Mouse (Mus musculus): ENCODE data around the gene Bcl6. TPM values are rescaled to one million over a fixed set of nuclear protein-coding genes. Genes with fewer than 3 reads are reported as not detected.

Gene Bcl6
- polyA plus RNA-seq, 1 experiment from 2014 or later: 0.02 TPM

DNA sequence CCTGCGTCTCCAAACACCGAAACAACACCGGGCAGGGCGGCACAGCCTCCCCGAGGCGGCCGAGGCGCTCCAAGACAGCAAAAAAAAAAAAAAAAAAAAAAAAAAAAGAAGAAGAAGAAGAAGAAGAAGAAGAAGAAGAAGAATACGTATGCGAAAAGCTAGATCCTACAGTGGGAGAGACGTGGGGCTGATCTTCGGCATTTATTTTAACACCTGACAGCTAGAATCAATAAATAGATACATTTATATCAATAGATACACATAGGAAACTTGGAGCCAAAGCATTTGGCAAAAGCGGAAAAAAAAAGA lies 541 bp downstream of the Bcl6 start:
- no peak for DNase-seq (ENCODE audit: low spot score)
- Histone ChIP-seq H3K27me3 (ENCODE audit: low read depth, poor library complexity, severe bottlenecking) (peaks cover 58% of the 10 kb centered on the region), H3K36me3 (no peaks in the 10 kb centered on the region), H3K9me3 (replicated peaks) (no peaks in the 10 kb centered on the region), H3K27ac (replicated peaks) (peak overlapping the region; percentile 98), H3K4me1 (peaks cover 58% of the 10 kb centered on the region), H3K4me3 (peak overlapping the region; percentile 80)
- 0% methylated on average over 13 of the region's 13 CpGs for WGBS

DNA sequence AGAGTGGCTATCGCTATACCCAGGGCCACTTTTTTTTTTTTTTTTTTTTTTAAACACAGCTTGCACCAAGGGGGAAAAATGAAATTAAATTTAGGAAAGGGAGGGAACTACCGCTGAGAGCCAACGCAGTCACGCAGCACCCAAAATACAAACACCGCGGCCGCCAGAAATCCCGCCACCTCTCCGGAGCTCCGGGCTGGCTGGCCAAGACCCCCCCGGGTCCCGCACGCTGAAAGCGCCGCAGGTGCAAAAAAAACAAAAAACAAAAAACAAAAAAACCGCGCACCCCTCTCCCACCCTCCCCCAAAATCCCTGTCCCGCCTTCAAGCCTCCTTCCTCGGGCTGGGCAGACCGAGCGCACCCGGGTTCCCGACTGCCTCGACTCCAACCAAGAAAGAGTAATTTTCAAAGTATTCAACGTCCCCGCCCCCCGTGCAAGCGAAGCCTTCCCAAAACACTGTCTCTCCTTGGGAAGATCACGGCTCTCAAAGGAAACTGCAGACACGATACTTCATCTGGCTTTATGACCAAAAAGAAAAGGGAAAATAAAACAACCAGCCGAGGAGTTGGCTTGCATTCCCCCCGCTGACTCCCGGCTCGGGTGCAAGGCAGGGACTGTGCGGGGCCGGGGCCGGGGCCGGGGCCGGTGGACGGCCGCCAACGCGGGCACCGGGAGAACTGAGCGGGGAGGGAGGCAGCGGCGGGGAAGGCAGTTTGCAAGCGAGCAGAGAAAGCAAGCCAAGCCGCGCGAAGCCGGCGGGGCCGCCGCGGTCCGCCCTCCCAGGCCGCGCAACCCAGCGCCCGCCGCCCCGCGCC lies 1.1 kb downstream of the Bcl6 start:
- H3K4me3 ChIP-seq: peak overlapping the region; percentile 80
- H3K36me3 ChIP-seq: no peaks in the 10 kb centered on the region
- no peaks in the 10 kb centered on the region for H3K9me3 ChIP-seq (replicated peaks)
- DNase-seq (ENCODE audit: low spot score): peak; percentile 72
- WGBS: under 1% methylated on average over 56 of the region's 64 CpGs
- peaks cover 62% of the 10 kb centered on the region for H3K27me3 ChIP-seq (ENCODE audit: low read depth, poor library complexity, severe bottlenecking)
- H3K4me1 ChIP-seq: peaks cover 63% of the 10 kb centered on the region
- H3K27ac ChIP-seq (replicated peaks): peak overlapping the region; percentile 98

DNA sequence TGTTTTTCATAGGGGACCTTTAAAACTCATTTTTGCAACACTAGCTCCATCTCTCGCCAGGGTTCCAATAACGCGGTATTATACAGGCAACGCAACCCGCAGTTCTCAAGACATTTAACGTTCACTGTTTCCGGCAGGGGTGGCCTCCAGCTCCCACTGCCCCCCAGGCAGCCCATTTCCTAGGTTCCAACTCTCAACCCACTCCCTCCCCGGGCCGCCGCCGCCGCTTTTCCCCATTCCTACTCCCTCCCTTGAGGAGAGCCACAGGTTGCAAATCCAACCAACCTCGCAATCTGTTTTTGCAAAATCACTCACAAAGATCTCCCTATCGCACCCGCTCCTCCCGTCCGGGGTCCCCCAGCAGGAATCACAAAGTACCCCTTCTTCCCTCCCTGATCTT lies 1.8 kb downstream of the Bcl6 start:
- DNase-seq (ENCODE audit: low spot score): peak; percentile 48
- Histone ChIP-seq H3K27ac (replicated peaks) (no peak overlapping the region), H3K9me3 (replicated peaks) (no peaks in the 10 kb centered on the region), H3K27me3 (ENCODE audit: low read depth, poor library complexity, severe bottlenecking) (peaks cover 64% of the 10 kb centered on the region), H3K4me1 (peaks cover 68% of the 10 kb centered on the region), H3K36me3 (no peaks in the 10 kb centered on the region), H3K4me3 (peak overlapping the region; percentile 80)
- WGBS: under 1% methylated on average over 17 of the region's 17 CpGs

DNA sequence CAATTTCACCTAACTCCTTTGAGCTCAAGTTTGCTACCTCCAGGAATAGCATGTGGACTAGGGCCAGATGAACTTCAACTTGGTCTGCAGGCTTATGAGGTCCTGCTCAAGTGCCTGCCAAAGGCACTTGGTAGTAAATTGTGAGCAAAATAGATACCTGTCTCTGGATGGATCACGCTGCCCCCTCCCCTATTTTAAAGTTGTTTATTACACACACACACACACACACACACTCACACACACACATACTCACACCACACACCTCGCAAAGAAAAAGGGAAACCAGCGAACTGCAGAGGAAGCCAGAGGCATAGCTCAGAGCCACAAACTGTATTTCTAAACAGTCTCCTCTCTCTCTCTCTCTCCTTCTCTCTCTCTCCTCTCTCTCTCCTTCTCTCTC lies 2.5 kb downstream of the Bcl6 start:
- H3K4me3 ChIP-seq: peak overlapping the region; percentile 80; the same call in 1 of the 2 replicates
- WGBS: 4% methylated on average over 3 of the region's 3 CpGs
- peaks cover 71% of the 10 kb centered on the region for H3K27me3 ChIP-seq (ENCODE audit: low read depth, poor library complexity, severe bottlenecking)
- H3K4me1 ChIP-seq: peaks cover 70% of the 10 kb centered on the region
- H3K27ac ChIP-seq (replicated peaks): no peak overlapping the region
- H3K36me3 ChIP-seq: no peaks in the 10 kb centered on the region
- H3K9me3 ChIP-seq (replicated peaks): no peaks in the 10 kb centered on the region
- no peak for DNase-seq (ENCODE audit: low spot score)

DNA sequence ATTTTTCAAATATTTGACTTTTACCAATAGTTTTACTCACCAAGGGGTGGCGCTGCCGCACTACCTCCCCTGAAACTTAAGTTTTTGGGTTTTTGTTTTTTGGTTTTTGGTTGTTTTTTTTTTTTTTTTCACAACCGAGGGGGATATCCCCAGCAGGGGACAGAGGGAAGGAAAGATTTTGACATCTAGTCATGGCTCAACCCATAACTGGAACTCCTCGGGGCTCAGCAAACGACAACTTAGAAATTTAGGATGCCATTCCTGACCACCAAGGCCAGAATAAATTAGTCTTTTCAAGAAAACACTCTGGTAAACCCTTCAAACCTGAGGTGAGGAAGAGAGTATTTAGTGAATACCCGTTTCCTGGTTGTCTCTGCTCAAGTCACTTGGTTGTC lies 3.2 kb downstream of the Bcl6 start:
- DNase-seq (ENCODE audit: low spot score): no peak
- H3K36me3 ChIP-seq: no peaks in the 10 kb centered on the region
- H3K4me3 ChIP-seq: peak overlapping the region; percentile 51; the same call in 1 of the 2 replicates
- H3K4me1 ChIP-seq: peaks cover 70% of the 10 kb centered on the region
- H3K27me3 ChIP-seq (ENCODE audit: low read depth, poor library complexity, severe bottlenecking): peaks cover 72% of the 10 kb centered on the region
- no peaks in the 10 kb centered on the region for H3K9me3 ChIP-seq (replicated peaks)
- under 1% methylated on average over 6 of the region's 6 CpGs for WGBS
- H3K27ac ChIP-seq (replicated peaks): no peak overlapping the region

DNA sequence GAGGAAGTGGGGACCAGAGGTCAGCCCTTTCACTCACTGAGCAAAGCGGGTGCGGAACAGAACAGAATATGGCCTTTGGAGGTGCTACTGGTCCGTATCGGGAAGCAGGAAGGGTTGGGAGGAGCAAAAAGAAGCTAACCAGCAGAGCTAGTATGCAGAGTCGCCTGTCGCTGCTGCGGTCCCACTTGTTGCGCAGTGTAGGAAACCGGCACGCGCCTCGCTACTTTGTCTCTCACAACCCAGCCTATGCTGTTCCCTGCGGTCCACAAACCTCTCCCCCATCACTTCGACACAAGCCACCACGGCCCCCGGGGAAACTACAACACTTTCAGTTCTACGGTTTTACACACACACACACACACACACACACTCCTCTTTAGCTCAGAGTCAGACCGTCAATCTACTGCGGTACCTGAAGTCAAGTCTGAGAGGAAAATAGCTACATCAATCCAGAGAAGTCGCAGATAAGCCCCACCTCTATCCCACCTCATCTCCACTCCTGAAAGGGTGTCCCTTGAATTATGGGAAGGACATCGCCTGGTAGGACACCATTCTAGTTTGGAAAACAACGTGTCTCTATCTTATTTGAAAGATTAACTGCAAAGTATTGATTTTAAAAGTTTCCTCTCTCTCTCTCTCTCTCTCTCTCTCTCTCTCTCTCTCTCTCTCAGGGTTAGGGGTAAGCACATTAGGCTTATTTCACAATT lies 3.7 kb downstream of the Bcl6 start:
- no peak overlapping the region for H3K27ac ChIP-seq (replicated peaks)
- H3K4me3 ChIP-seq: peak overlapping the region; percentile 51
- H3K4me1 ChIP-seq: peaks cover 68% of the 10 kb centered on the region
- DNase-seq (ENCODE audit: low spot score): peak; percentile 50
- under 1% methylated on average over 22 of the region's 22 CpGs for WGBS
- H3K36me3 ChIP-seq: no peaks in the 10 kb centered on the region
- H3K27me3 ChIP-seq (ENCODE audit: low read depth, poor library complexity, severe bottlenecking): peaks cover 72% of the 10 kb centered on the region
- no peaks in the 10 kb centered on the region for H3K9me3 ChIP-seq (replicated peaks)

DNA sequence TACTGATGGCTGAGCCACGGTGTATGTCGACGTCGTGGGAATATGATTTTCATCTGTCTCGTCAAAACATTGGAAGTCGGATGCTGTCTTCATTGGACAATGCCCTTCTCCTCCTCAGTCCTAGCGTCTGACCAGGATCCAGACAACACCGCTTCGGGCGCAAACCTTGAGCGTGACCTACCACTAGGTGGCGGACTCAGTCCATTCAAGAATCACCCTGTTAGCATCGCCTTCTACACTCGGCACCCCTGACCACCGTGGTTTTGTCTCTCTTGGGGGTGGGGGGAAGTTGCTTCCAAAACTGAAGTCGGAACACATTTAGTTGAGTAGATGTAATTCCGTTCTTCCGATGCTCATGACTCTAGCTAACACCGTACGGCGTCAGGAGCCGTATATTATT lies 4.5 kb downstream of the Bcl6 start:
- H3K4me3 ChIP-seq: peak overlapping the region; percentile 51
- peaks cover 62% of the 10 kb centered on the region for H3K4me1 ChIP-seq
- 2% methylated on average over 22 of the region's 22 CpGs for WGBS
- no peak overlapping the region for H3K27ac ChIP-seq (replicated peaks)
- peak; percentile 86 for DNase-seq (ENCODE audit: low spot score)
- no peaks in the 10 kb centered on the region for H3K9me3 ChIP-seq (replicated peaks)
- H3K36me3 ChIP-seq: no peaks in the 10 kb centered on the region
- H3K27me3 ChIP-seq (ENCODE audit: low read depth, poor library complexity, severe bottlenecking): peaks cover 79% of the 10 kb centered on the region

DNA sequence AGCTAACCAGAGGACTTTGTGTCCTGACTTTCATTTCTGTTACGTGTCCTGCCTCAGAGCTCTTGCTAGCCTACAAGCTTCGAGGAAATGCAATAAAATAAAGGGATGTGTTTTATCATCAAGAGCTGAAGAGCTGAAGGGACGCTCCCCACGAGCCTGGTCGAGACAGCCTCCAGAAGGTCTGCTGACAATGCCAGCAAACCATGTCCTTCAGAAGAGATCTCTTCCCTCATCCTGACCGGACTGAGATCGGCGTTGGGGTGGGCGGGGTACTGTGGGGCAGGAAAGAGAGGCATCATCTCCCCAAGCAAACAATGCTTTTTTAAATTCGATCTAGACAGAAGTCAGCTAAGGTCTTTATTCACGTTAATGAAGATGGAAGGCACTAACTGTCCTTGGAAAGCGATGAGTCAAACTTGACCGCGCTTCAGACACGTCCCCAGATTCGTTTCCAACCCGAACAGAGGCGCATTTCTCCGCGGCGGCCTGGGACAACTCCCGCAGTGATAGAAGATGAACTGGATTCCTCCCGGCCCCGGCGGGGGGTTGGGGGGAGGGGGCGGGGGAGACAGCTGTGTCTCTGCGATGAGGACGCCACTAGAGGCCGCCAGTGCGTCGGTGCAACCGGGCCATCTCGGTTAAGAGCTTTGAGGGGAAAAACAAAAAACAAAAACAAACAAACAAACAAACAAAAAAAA lies 5.6 kb downstream of the Bcl6 start:
- peak; percentile 78 for DNase-seq (ENCODE audit: low spot score)
- no peaks in the 10 kb centered on the region for H3K9me3 ChIP-seq (replicated peaks)
- H3K4me3 ChIP-seq: peak overlapping the region; percentile 55
- under 1% methylated on average over 33 of the region's 33 CpGs for WGBS
- peaks cover 89% of the 10 kb centered on the region for H3K27me3 ChIP-seq (ENCODE audit: low read depth, poor library complexity, severe bottlenecking)
- peaks cover 62% of the 10 kb centered on the region for H3K4me1 ChIP-seq
- H3K27ac ChIP-seq (replicated peaks): no peak overlapping the region
- H3K36me3 ChIP-seq: no peaks in the 10 kb centered on the region

DNA sequence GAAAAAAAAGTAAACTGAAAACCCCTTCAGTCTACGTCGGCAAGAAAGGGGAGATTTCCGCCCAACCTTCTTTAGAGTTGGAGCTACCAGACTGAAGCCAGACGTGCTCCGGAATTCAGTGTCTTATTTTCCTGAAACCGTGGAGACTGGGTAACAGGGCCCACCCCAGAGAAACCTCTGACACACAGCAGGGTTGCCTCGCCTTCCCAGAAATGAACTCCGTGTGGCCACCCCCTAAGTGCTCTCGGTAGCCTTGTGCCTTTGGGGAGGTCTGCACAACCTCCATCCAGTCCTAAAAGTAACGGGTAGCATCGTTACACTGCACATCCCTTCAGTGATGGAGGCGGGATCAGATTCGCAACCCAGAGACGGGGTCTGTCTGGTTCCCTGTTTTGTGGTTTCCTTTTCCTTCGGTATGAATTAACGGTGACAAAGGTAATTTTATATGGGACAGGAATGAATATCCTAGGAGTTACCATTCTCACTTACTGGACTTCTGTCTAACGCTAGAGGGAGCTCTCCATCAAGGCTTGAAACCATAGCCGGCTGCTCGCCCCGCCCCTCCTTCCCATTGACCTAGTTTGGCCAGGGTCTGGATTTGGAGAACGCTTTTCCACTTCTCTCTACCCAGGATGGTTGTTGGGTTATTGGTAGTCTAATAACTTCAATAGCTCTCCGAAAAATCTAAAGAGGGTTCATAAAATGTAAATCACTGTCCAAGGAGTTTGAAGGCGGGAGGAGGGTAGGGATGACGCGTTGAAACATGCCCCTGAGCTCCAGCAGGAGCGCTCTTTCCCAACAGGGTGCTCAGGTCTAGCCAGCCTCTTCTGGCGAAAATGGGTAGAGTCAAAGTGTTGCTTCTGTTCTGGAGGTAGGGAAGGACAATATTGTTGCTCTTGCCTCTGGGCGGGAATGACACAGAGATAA lies 6.5 kb downstream of the Bcl6 start:
- 2% methylated on average over 28 of the region's 28 CpGs for WGBS
- Histone ChIP-seq H3K4me1 (peaks cover 59% of the 10 kb centered on the region), H3K9me3 (replicated peaks) (no peaks in the 10 kb centered on the region), H3K4me3 (peak overlapping the region; percentile 55), H3K36me3 (no peaks in the 10 kb centered on the region), H3K27ac (replicated peaks) (no peak overlapping the region), H3K27me3 (ENCODE audit: low read depth, poor library complexity, severe bottlenecking) (peaks cover 97% of the 10 kb centered on the region)
- peak; percentile 81 for DNase-seq (ENCODE audit: low spot score)

DNA sequence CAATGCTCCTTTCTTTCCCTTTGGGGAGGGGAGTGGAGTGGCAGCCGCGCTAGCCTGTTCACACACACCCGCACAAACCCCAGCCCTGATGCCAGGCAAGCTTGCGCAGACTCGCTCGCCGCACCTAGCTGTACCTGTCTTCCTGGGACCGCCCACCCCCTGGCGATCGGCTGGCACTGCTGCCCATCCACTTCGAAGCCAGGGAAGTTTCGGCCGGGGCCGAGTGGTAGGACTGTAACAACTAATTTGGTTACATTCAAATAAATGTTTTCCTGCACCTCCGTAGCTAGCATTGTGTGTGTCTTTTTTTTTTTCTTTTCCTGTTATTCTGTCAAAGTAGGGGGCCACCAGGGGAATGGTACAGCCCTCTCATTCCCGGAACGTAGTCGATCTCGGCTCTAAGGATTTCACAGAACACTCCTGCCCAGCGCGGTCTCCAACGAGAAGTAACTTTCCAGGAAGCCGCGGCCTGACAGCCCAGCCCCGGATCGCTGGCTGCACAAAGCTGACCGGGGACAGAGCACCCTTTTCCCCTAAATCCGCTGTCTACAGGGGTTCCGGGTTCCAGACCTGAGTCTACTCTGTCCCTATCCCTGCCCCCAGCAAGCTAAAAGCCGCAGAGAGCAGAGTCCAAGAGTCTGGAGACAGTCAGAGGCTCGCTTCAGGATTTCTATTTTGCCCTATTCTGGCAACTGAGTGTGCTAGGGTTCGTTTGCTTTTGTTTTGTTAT lies 7.5 kb downstream of the Bcl6 start:
- Histone ChIP-seq H3K9me3 (replicated peaks) (no peaks in the 10 kb centered on the region), H3K4me3 (peak overlapping the region; percentile 55), H3K4me1 (peaks cover 48% of the 10 kb centered on the region), H3K36me3 (no peaks in the 10 kb centered on the region), H3K27ac (replicated peaks) (no peak overlapping the region), H3K27me3 (ENCODE audit: low read depth, poor library complexity, severe bottlenecking) (peaks cover 87% of the 10 kb centered on the region)
- peak; percentile 48 for DNase-seq (ENCODE audit: low spot score)
- WGBS: 2% methylated on average over 32 of the region's 32 CpGs

DNA sequence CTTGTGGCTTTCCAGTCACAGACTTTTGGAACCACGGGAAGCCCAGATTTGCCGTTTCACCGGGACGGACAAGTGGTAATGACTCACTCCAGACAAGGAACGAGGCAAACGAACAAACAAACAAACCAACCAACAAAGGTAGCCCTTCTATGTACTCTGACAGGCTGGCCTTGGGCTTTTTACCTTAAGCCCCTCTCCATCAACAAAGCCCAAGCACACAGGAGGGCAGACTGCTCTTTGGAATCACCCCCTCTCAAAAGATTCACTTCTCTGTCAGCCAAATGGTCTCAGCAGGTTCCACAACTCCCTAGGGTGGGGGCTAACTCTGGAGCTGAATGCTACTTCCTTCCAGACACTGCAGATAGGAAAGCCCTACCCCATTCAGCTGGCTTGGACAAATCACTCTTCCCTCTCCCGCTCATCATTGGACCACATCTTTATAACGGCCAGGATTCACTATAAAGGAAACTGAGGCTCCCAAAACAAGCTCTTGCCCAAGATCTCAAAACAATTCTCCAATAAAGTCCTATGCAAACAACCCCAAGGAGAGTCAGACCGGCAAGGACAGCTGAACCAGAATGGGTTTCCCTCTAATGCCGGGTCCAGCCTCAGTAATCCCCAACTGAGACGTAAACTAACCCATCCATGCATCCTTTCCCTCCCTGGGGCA lies 8.3 kb downstream of the Bcl6 start:
- peak; percentile 23 for DNase-seq (ENCODE audit: low spot score)

More for the DNA sequence above, 8.3 kb downstream of the Bcl6 start:
- H3K36me3 ChIP-seq: no peaks in the 10 kb centered on the region
- 4% methylated on average over 11 of the region's 11 CpGs for WGBS
- peak overlapping the region; percentile 55 for H3K4me3 ChIP-seq
- H3K27ac ChIP-seq (replicated peaks): no peak overlapping the region
- peaks cover 79% of the 10 kb centered on the region for H3K27me3 ChIP-seq (ENCODE audit: low read depth, poor library complexity, severe bottlenecking)
- no peaks in the 10 kb centered on the region for H3K9me3 ChIP-seq (replicated peaks)
- H3K4me1 ChIP-seq: peaks cover 47% of the 10 kb centered on the region
